Mouse (Mus musculus): ENCODE results near the gene Prol1. TPM values are rescaled to one million over a fixed set of nuclear protein-coding genes. Genes with fewer than 3 reads are reported as not detected.

Gene Prol1
- polyA plus RNA-seq, 1 experiment from 2014 or later = not detected

Other genes starting within 250 kb of the Prol1 start
- gene Smr2, start 230.8 kb upstream of the Prol1 start, polyA plus RNA-seq (2015; fragmentation: Nextera tagmentation; extraction: Ambion mirVana) = not detected in 2 replicates
- gene Gm11116, start 205.8 kb upstream of the Prol1 start, polyA plus RNA-seq (2015; fragmentation: Nextera tagmentation; extraction: Ambion mirVana) = not detected in 2 replicates
- not detected in 2 replicates for gene Gm11115, start 163.2 kb upstream of the Prol1 start, polyA plus RNA-seq (2015; fragmentation: Nextera tagmentation; extraction: Ambion mirVana)
- not detected in 2 replicates for gene Gm7714, start 48.4 kb upstream of the Prol1 start, polyA plus RNA-seq (2015; fragmentation: Nextera tagmentation; extraction: Ambion mirVana)
- not detected in 2 replicates for gene Amtn, start 58.8 kb downstream of the Prol1 start, polyA plus RNA-seq (2015; fragmentation: Nextera tagmentation; extraction: Ambion mirVana)
- not detected in 2 replicates for gene Ambn, start 138.7 kb downstream of the Prol1 start, polyA plus RNA-seq (2015; fragmentation: Nextera tagmentation; extraction: Ambion mirVana)
- not detected in 2 replicates for gene Enam, start 170.7 kb downstream of the Prol1 start, polyA plus RNA-seq (2015; fragmentation: Nextera tagmentation; extraction: Ambion mirVana)
- gene Jchain, start 210.6 kb downstream of the Prol1 start, polyA plus RNA-seq (2015; fragmentation: Nextera tagmentation; extraction: Ambion mirVana) = 0.14 and 0.40 TPM in 2 replicates
- gene Utp3, start 237.2 kb downstream of the Prol1 start, polyA plus RNA-seq (2015; fragmentation: Nextera tagmentation; extraction: Ambion mirVana) = 47.6 and 48.3 TPM in 2 replicates
- 247 and 253 TPM in 2 replicates for gene Rufy3, start 247.7 kb downstream of the Prol1 start, polyA plus RNA-seq (2015; fragmentation: Nextera tagmentation; extraction: Ambion mirVana)